Mouse (Mus musculus) cerebellum, adult 2 months (tissue): ENCODE results near the gene Pold1. TPM values are rescaled to one million over a fixed set of nuclear protein-coding genes. Genes with fewer than 3 reads are reported as not detected.

Experiments used
- DNase-seq, 2 experiments: peaks; one replicate each; pipeline ENCODE4 v3.0.0; 2021
- H3K27ac ChIP-seq: fragments of 200-500 bp; 2 replicates; pipeline ENCODE4 v1.5.1; 2012; ENCODE audit warnings: low read length, control low read depth, inconsistent platforms; ENCODE audit not compliant: insufficient read depth
- H3K27me3 ChIP-seq: fragments of 200-500 bp; 2 replicates; pipeline ENCODE4 v1.6.1; 2012; ENCODE audit warnings: inconsistent platforms, mild to moderate bottlenecking, low read length, moderate library complexity; ENCODE audit not compliant: control insufficient read depth, insufficient read depth
- H3K4me1 ChIP-seq: fragments of 200-500 bp; 2 replicates; pipeline ENCODE4 v1.6.1; 2011; ENCODE audit warnings: low read length; ENCODE audit not compliant: control insufficient read depth, insufficient read depth
- H3K4me3 ChIP-seq: fragments of 200-500 bp; replicated peaks from 2 replicates; pipeline ENCODE3; 2011; ENCODE audit warnings: mild to moderate bottlenecking, low read depth, low read length, control low read depth; ENCODE audit not compliant: insufficient read depth
- CTCF ChIP-seq: fragments of 200-500 bp; IDR thresholded peaks from 2 replicates; pipeline ENCODE4 v1.5.1; 2011; ENCODE audit warnings: low read depth, mild to moderate bottlenecking, control low read depth, low read length, moderate library complexity, borderline replicate concordance; ENCODE audit not compliant: insufficient read depth
- POLR2A ChIP-seq: fragments of 200-500 bp; IDR thresholded peaks from 2 replicates; pipeline ENCODE4 v1.6.1; 2011; ENCODE audit warnings: low read length, control low read depth, borderline replicate concordance; ENCODE audit not compliant: insufficient read depth
- WGBS: fragments of 180-500 bp; shearing (Covaris S2); methylation state at CpG from one replicate; pipeline ENCODE4 v1.1.7; 2018; 5-methylcytosine and 5-hydroxymethylcytosine counted together
- polyA plus RNA-seq: library from polyadenylated mRNA; depleted of rRNA; stranded (reverse); fragments of >200 nt; gene quantifications from 2 replicates; pipeline ENCODE4 v1.2.3, GENCODE M21; 2012

Gene Pold1
- polyA plus RNA-seq, 1 experiment = 21.6 TPM

GRCm38 (mm10) chr7:44593051-44593450 is 44.4 kb upstream of the Pold1 start:
- DNase-seq = peak; percentile 48 to 49
- H3K4me3 ChIP-seq = peak overlapping the region; percentile 86
- H3K4me1 ChIP-seq = peaks cover 32% of the 10 kb centered on the region
- TF ChIP-seq POLR2A = no peak
- no peak for TF ChIP-seq CTCF
- WGBS = 2% methylated on average over 15 of the region's 15 CpGs
- peak overlapping the region; percentile 87 for H3K27ac ChIP-seq
- H3K27me3 ChIP-seq = no peaks in the 10 kb centered on the region

DNA sequence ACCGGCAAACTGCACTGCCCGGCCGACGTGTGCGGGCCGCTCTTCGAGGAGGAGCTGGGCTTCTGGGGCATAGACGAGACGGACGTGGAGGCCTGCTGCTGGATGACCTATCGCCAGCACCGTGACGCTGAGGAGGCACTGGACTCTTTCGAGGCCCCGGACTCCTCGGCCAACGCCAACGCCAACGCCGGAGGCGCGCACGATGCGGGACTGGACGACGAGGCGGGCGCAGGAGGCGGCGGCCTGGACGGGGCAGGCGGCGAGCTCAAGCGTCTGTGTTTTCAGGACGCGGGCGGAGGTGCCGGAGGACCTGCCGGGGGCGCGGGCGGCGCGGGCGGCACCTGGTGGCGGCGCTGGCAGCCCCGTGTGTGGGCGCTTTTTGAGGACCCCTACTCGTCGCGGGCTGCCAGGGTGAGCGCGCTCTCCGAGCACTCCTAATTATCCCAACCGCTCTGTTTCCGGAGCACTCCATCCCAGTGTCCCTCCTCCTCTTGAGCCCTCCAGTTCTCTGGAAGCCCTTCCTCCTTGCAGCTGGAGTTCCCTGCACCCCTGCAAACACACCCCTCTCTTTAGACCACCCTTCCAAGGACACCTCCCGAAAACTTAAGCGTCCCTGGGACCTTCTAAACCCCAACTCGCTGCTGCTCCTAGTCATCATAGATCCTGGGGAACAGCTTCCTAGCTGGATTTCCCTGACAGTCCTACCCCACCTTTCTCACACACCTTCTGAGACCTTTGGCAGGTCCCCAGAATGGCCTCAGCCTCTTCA is 42.9 kb upstream of the Pold1 start:
- Histone ChIP-seq H3K4me3 (peak overlapping the region; percentile 86), H3K4me1 (peaks cover 19% of the 10 kb centered on the region), H3K27ac (peak overlapping the region; percentile 57), H3K27me3 (no peaks in the 10 kb centered on the region)
- WGBS = under 1% methylated on average over 56 of the region's 60 CpGs
- DNase-seq = peak; percentile 67 to 74
- TF ChIP-seq CTCF = no peak
- TF ChIP-seq POLR2A = no peak

DNA sequence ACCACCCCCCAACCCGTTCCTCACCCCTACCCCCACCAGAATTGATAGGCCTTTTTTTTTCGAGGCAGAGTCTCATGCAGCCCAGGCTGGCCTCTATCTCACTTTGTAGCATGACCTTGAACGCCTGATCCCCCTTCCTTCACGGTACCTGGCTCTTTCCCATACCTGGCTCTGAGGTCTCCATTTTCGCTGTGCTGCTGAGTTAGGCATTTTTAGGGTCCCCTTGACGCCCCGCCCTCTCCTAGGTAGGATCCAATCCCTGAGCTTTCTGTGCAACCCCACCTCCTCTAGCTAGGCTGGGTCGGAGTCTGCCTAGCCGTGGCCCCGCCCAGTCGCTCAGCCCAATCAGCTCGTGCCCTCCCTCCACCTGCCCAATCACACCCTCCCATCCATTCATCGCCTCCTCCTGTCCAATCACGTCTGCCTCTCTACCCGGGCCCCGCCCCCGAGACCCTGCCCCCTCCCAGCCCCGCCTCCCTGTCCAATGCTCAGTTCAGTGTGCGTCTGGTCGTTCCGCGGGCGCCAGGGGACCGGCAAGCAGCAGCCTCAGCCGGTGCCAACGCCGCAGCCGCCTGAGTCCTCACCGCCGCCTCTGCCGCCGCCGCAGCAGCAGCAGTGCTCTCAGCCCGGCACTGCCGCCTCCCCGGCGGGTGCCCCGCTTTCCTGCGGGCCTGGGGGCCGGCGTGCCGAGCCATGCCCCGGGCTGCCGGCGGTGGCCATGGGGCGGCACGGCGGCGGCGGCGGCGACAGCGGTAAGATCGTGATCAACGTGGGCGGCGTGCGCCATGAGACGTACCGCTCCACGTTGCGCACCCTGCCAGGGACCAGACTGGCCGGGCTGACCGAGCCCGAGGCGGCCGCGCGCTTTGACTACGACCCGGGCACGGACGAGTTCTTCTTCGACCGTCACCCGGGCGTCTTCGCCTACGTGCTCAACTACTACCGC is 42.0 kb upstream of the Pold1 start, which contains the start of gene Kcnc3:
Kcnc3 (plus strand) TSS at position 263 of the 946 bp plus-strand sequence.
- Histone ChIP-seq H3K27ac (peak within 1 kb of the TSS; percentile 74), H3K4me3 (peak within 1 kb of the TSS; percentile 97), H3K4me1 (peaks cover 12% of the 10 kb centered on the region), H3K27me3 (no peaks in the 10 kb centered on the region)
- TF ChIP-seq POLR2A = peak; percentile 97
- no peak for TF ChIP-seq CTCF
- DNase-seq = peak; percentile 96 to 99
- 2% methylated on average over 80 of the region's 80 CpGs for WGBS

- peak; percentile 53 to 57 for DNase-seq
- Histone ChIP-seq H3K27ac (no peak overlapping the region), H3K4me1 (peaks cover 7% of the 10 kb centered on the region), H3K4me3 (peak overlapping the region; percentile 97), H3K27me3 (no peaks in the 10 kb centered on the region)
- 8% methylated on average over 13 of the region's 13 CpGs for WGBS
- TF ChIP-seq POLR2A (no peak), CTCF (no peak)
Measured at GRCm38 (mm10) chr7:44589946-44590345, 41.3 kb upstream of the Pold1 start.

DNA sequence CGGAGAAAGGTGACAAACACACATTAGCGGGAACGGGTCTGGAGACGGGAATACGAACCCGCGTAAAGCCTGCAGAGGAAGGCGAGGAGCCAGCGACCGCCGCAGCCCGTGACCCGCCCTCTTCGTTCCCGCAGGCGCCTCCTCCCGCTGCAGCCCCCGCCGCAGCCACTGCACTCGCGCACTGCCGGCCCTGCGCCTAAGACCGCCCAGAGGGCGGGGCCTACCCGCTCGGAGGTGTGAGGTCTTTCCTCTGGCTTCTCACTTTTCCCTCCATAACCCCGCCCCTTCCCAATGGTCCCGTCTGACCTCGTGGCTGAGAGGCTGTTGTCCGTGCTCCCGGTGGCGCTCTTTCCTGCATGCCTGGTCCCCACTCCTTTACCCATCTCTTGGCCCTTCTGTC is 40.5 kb upstream of the Pold1 start:
- peak; percentile 95 to 98 for DNase-seq
- TF ChIP-seq POLR2A (peak; percentile 71; the same call in 1 of the 2 replicates), CTCF (peak; percentile 32; the same call in 1 of the 2 replicates)
- Histone ChIP-seq H3K4me1 (peaks cover 4% of the 10 kb centered on the region; the same call in 1 of the 2 replicates), H3K27me3 (no peaks in the 10 kb centered on the region), H3K27ac (peak overlapping the region; percentile 88), H3K4me3 (peak overlapping the region; percentile 97)
- under 1% methylated on average over 33 of the region's 33 CpGs for WGBS

GRCm38 (mm10) chr7:44588338-44588737 is 39.7 kb upstream of the Pold1 start:
- Histone ChIP-seq H3K4me1 (peaks cover 4% of the 10 kb centered on the region; the same call in 1 of the 2 replicates), H3K27me3 (no peaks in the 10 kb centered on the region), H3K27ac (peak overlapping the region; percentile 88), H3K4me3 (peak overlapping the region; percentile 78)
- TF ChIP-seq CTCF (no peak), POLR2A (no peak)
- WGBS = 2% methylated on average over 12 of the region's 12 CpGs
- DNase-seq = peak; percentile 65

DNA sequence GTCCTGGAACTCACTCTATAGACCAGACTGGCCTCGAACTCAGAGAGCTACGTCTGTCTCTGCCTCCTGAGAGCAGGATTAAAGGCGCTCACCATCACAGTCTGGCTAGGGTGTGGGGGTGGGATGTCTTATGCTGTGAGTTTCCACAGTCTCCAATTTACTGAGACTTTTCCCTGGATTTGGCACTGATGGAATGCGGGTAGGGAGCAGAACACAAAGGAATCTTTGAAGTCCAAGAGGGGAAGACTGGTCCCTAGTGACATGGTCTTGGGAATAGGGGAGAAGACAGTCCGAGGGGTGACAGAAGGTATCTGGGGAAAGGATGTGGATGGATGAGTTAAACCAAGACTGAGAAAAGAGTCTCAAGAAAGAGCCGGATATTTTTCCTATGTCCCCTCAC is 39.0 kb upstream of the Pold1 start:
- peaks cover 4% of the 10 kb centered on the region; the same call in 1 of the 2 replicates for H3K4me1 ChIP-seq

More for the DNA sequence above, 39.0 kb upstream of the Pold1 start:
- H3K27ac ChIP-seq = no peak overlapping the region
- peak; percentile 17 to 32 for DNase-seq
- H3K4me3 ChIP-seq = peak overlapping the region; percentile 78
- TF ChIP-seq CTCF (no peak), POLR2A (no peak)
- WGBS = 25% methylated on average over 6 of the region's 6 CpGs
- H3K27me3 ChIP-seq = no peaks in the 10 kb centered on the region
